Mouse (Mus musculus) lung, postnatal 36 days (tissue): ENCODE measurements around the gene Yes1.
"Not testable (repeated sequence)": the region's sequence is repeated elsewhere in the genome, so short reads cannot be mapped to it uniquely, and the experiment has no call there.

Experiments used
- DNase-seq: peaks from one replicate; pipeline ENCODE4 v3.0.0; 2022; ENCODE audit warnings: mixed read lengths

Gene Yes1

DNA sequence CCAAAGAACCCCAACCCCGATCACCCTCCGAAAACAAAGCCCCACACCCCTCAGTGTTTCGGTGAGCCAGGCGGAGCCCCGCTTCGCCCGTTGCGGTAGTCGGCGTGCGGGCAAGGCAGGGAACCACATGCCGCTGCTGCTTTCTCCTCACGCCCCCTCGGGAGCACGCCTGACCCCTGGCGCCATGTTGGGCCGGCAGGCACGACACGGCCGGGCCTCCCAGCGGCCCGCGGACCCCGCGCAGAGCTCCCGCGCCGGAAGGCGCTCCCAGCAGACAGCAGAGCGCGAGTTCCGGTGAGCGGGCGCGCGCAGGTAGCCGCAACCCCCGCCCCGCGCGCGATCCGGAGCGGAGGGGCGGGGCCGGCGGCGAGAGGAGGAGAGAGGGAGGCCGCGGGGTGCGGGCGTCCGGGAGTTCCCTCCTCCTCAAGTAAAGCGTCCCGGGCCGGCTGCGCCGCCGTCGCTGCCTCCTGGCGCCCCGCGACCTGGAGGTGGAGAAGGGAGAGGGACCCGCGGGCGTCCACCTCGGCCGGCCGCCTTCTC, at the start of gene Yes1:
TSS of gene Yes1 (plus strand) at position 371 of the 540 bp plus-strand sequence.
- DNase-seq, result peak; percentile 86

GRCm38 (mm10) chr5:32564697-32565096, 46.3 kb upstream of the Yes1 start:
- no peak for DNase-seq

DNA sequence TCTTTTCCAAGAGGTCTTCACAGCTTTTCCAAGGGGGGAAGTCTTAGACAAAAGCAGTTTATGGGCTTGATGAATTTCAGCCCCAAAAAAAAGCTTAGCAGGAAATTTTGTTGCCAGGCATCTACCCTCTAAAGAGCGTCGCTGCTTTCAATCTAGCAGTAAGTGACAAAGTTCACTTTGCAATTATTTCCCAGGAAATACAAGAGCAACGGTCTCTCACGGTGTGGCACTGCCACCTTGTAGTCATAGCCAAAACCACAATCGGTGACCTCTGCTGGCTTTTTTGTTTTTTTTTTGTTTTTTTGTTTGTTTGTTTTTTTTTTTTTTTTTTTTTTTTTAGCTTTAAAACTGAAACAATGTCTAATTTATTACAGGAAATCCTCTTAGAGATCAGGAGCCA, 39.2 kb upstream of the Yes1 start:
- DNase-seq, result no peak

- DNase-seq, result peak; percentile 78
Observed at GRCm38 (mm10) chr5:32588136-32588535, 22.8 kb upstream of the Yes1 start.

DNA sequence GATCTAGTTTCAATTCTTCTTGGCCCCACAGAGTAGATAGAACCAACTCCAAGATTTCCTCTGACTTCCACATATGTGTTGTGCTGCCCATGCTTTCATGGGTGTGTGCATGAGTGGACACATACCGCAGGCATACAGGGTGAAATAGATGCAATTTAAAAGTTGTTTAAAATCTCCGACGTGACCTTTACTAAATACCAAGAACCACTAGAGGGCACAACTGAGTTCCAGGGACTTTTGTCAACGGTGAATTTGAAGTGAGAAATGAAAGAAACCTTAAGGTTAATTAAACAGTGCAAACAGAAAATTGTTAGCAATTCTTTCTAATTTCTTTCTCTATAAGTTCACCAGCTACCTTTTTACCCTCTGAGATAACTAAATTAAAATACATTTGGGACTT, 17.2 kb upstream of the Yes1 start:
- peak; percentile 71 for DNase-seq

DNA sequence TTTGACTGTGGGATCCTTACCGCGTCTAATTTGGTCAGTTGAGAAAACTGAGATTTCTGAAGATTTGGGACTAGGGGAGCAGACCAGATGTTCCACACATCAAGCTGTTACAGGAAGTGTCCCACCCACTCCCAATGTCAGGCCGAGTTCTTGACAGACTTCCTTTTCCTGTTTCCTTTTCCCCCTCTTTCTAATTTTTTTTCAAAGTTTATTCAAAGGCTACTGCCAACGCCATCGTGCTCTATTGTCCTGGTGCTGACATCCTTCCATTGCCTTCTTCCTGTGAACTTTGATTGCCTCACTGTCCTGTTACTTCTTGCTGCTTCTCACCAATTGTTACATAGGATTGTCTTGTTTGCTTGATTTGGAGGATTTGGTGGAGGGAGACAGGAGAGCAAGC, 16.6 kb upstream of the Yes1 start:
- DNase-seq, result peak; percentile 61

GRCm38 (mm10) chr5:32605911-32606310, 5.1 kb upstream of the Yes1 start:
- DNase-seq, result no peak

DNA sequence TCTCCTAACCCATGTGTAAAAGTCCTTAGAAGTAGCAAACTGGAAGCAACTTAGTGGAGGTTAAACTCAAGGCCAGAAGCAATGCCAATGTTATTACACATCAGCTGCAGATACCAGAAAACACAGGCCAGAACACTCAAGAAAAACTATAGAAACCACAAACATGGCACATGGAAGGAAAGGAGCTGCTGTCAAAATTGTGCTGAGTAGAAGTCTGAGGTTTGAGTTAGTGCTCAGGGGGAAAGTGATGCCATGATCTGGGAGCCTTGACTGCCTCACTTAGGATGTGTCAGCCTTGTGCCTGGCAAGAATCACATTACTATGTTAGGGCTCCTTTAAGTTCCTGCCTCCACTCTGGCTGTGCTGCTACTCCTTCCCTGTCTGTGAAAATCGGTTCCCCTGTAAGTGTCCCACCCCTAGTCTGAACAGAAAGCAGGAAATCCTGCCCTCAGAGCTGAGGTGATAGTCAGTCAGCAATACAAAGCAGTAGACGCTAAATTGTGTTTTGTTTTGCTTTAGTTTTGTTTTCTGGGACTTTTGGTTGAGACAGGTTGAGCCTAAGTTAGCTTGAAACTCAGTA, 3.1 kb upstream of the Yes1 start:
- DNase-seq, result peak; percentile 36

DNA sequence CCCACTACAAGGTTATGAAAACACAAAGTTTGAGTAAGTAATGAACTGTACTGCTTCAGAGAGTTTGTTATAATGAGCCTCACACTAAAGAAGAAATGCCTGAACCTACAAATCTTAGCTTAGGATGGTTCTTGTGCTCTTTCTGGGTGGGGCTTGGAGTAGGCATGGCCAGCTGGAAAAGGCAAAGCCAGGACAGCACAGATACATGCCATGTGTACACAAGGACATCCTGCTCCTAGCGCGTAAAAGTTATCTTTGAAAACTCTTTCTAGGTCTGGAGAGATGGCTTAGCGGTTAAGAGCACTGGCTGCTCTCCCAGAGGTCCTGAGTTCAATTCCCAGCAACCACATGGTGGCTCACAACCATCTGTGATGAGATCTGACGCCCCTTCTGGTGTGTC, 2.5 kb upstream of the Yes1 start:
- peak; percentile 66 for DNase-seq

- DNase-seq, result peak; percentile 60
Observed at GRCm38 (mm10) chr5:32610064-32610800, 739 bp upstream of the Yes1 start.

- peak; percentile 51 for DNase-seq
Observed at GRCm38 (mm10) chr5:32611341-32611961, 480 bp downstream of the Yes1 start.

GRCm38 (mm10) chr5:32614291-32614690, 3.3 kb downstream of the Yes1 start:
- DNase-seq, result no peak

DNA sequence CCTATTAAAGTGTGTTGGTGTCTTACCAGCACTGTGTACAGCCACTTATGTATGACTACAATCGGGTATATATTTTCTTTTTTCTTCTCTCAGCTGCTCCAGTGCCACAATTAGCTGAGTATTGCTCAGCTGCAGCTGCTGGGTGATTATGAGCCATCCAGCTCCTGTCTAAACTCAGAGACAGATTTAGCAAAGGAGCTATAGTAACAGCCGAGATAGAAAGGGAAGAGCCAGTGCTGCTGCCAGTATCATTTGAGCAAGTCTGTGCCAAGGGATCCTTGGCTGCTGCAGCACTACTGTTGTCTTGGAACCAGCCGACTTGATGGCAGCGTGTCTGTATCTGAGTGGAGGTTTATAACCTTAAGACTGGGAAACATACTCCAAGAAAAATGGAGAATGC, 3.7 kb downstream of the Yes1 start:
- peak; percentile 9 for DNase-seq

GRCm38 (mm10) chr5:32616489-32616888, 5.5 kb downstream of the Yes1 start:
- not testable (repeated sequence) for DNase-seq

- no peak for DNase-seq
Observed at GRCm38 (mm10) chr5:32617851-32618250, 6.9 kb downstream of the Yes1 start.

GRCm38 (mm10) chr5:32623649-32624048, 12.7 kb downstream of the Yes1 start:
- no peak for DNase-seq

DNA sequence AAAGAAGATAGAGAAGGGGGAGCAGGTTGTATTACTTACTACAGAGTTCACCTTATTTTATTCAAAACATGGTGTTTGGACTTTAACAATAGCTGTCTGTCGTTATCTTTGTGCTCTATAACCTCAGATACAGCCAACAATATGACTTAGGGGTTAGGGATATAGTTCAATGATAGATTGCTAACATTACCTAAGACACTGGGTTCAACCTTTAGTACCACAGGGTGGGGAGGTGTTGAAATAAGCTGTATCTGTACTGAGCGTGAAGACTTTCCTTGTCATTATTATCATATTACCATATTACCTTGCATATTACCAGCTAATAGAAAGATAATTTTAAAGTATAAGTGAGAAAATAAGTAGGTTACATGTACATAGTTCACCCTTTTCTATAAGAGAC, 13.8 kb downstream of the Yes1 start:
- DNase-seq, result no peak

- peak; percentile 37 for DNase-seq
Observed at GRCm38 (mm10) chr5:32633185-32633584, 22.2 kb downstream of the Yes1 start.

GRCm38 (mm10) chr5:32657386-32657785, 46.4 kb downstream of the Yes1 start:
- DNase-seq, result peak; percentile 28

DNA sequence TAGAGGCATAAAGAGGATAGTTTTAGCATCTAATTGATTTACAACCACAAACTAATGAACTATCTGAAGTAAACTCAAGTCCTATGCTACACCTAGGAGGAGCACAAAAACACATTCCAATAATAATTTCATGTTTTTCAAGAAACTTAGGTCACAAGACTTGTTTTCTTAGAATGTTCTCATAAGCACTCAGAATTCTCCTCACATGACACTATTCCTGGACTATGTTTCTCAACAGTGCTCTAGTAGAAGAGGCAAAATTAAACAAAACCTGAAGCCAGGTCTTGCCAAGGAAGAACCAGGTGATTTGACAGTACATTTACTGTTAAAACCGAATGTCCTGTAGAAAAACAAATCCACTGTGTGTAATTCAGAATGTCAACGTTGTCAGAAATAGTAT, 71.5 kb downstream of the Yes1 start:
- peak; percentile 25 for DNase-seq

DNA sequence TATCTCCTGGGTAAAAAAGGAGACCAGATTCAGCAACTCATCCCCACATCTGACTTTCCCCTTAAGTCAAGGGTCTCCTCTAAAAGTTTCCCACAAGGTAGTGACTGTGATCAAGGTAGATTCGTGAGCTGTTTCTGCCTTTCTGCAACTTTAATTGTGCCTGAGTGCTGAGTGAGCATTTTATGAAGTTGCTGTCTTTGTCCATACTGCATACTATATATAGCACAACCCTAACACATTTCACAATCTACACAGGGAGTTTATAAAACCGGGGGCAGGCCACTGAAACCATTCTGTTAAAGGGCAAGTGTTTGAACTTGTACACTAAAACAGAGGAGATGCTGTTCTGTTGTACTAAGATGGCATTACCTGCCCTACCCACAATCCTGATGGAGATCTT, 82.4 kb downstream of the Yes1 start:
- no peak for DNase-seq

- peak; percentile 7 for DNase-seq
Observed at GRCm38 (mm10) chr5:32697208-32697867, 86.4 kb downstream of the Yes1 start.

- no peak for DNase-seq
Observed at GRCm38 (mm10) chr5:32706226-32706780, 95.3 kb downstream of the Yes1 start.
